Mouse (Mus musculus): ENCODE measurements around the gene Mrln. TPM values are rescaled to one million over a fixed set of nuclear protein-coding genes. Genes with fewer than 3 reads are reported as not detected.
A peak's percentile ranks its signal among the peaks of the same experiment; 100 is the strongest.

Mrln gene
- polyA plus RNA-seq, 1 experiment from 2014 or later, result 0.49 TPM

- ATAC-seq (replicated peaks; ENCODE audit: insufficient number of reproducible peaks, low FRiP score, low TSS enrichment), result no peak
- 46% methylated on average over 11 of the region's 11 CpGs for WGBS (ENCODE audit: insufficient replicate concordance)
- Histone ChIP-seq H3K9ac (ENCODE audit: low read depth, low read length) (no peak overlapping the region), H3K27me3 (ENCODE audit: control insufficient read depth, insufficient read depth, low read length) (no peaks in the 10 kb centered on the region), H3K4me2 (no peak overlapping the region), H3K9me3 (replicated peaks; ENCODE audit: control insufficient read depth, low read length) (no peaks in the 10 kb centered on the region), H3K27ac (ENCODE audit: low read depth, low read length) (no peak overlapping the region), H3K36me3 (ENCODE audit: control insufficient read depth, insufficient read depth, low read length) (peaks cover 13% of the 10 kb centered on the region), H3K4me3 (ENCODE audit: low read depth, low read length) (no peak overlapping the region), H3K4me1 (ENCODE audit: control insufficient read depth, insufficient read depth, low read length) (peaks cover 45% of the 10 kb centered on the region)
Measured at GRCm38 (mm10) chr10:70167625-70168024, 36.8 kb upstream of the Mrln start.

DNA sequence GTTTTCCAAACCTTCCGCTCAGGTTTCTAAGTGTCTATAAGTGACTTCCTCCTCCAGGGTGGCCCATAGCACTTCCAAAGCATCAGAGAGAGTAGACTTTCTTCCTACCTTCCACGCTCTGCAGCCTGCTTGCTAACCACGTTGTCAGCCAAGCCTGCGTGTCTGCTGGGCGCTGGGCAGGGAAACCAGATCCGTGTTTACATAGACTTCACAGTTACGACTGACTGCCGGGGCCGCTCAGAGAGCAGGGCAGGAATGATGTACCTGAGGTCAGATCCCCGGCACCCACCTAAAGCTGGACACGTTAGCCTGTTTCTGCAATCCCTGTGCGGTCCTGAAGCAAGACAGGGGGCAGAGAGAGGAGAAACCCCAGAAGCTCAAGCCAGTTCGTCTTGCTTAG lies 36.1 kb upstream of the Mrln start:
- no peak overlapping the region for H3K4me3 ChIP-seq (ENCODE audit: low read depth, low read length)
- no peak for ATAC-seq (replicated peaks; ENCODE audit: insufficient number of reproducible peaks, low FRiP score, low TSS enrichment)
- H3K9me3 ChIP-seq (replicated peaks; ENCODE audit: control insufficient read depth, low read length), result no peaks in the 10 kb centered on the region
- H3K9ac ChIP-seq (ENCODE audit: low read depth, low read length), result no peak overlapping the region
- 0 out of 2 replicates have a peak overlapping the region, but pooled peaks have one; percentile 37 for H3K27ac ChIP-seq (ENCODE audit: low read depth, low read length)
- 74% methylated on average over 13 of the region's 13 CpGs for WGBS (ENCODE audit: insufficient replicate concordance)
- H3K27me3 ChIP-seq (ENCODE audit: control insufficient read depth, insufficient read depth, low read length), result no peaks in the 10 kb centered on the region
- no peak overlapping the region for H3K4me2 ChIP-seq
- H3K4me1 ChIP-seq (ENCODE audit: control insufficient read depth, insufficient read depth, low read length), result peaks cover 45% of the 10 kb centered on the region
- H3K36me3 ChIP-seq (ENCODE audit: control insufficient read depth, insufficient read depth, low read length), result peaks cover 13% of the 10 kb centered on the region

GRCm38 (mm10) chr10:70169044-70169443 lies 35.4 kb upstream of the Mrln start:
- Histone ChIP-seq H3K27ac (ENCODE audit: low read depth, low read length) (no peak overlapping the region), H3K36me3 (ENCODE audit: control insufficient read depth, insufficient read depth, low read length) (peaks cover 13% of the 10 kb centered on the region), H3K9me3 (replicated peaks; ENCODE audit: control insufficient read depth, low read length) (no peaks in the 10 kb centered on the region), H3K4me1 (ENCODE audit: control insufficient read depth, insufficient read depth, low read length) (peaks cover 45% of the 10 kb centered on the region), H3K4me2 (no peak overlapping the region), H3K4me3 (ENCODE audit: low read depth, low read length) (no peak overlapping the region), H3K9ac (ENCODE audit: low read depth, low read length) (no peak overlapping the region), H3K27me3 (ENCODE audit: control insufficient read depth, insufficient read depth, low read length) (no peaks in the 10 kb centered on the region)
- ATAC-seq (replicated peaks; ENCODE audit: insufficient number of reproducible peaks, low FRiP score, low TSS enrichment), result no peak
- 55% methylated on average over 18 of the region's 18 CpGs for WGBS (ENCODE audit: insufficient replicate concordance)

DNA sequence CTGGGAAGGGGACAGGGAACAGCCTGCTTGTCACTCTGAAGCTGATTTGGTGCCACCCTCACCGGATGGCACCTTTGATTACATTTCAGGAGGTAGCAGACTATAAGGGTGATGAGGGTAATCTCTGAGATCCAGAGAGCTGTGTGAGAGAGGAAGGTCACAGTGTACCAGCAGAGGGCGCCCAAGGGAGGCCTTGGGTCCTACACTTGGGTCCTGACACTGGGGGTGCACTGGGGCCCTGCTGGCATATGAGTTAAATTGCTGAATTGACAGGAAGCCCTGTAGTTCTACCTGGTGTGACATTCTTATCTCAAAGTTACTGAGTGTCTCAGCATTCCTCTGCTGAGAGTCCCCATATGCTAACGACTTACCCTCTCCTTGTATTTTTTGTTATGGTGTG lies 31.1 kb upstream of the Mrln start:
- Histone ChIP-seq H3K4me1 (ENCODE audit: control insufficient read depth, insufficient read depth, low read length) (peaks cover 16% of the 10 kb centered on the region), H3K4me3 (ENCODE audit: low read depth, low read length) (no peak overlapping the region), H3K36me3 (ENCODE audit: control insufficient read depth, insufficient read depth, low read length) (peaks cover 16% of the 10 kb centered on the region), H3K4me2 (no peak overlapping the region), H3K27ac (ENCODE audit: low read depth, low read length) (no peak overlapping the region), H3K9ac (ENCODE audit: low read depth, low read length) (no peak overlapping the region), H3K27me3 (ENCODE audit: control insufficient read depth, insufficient read depth, low read length) (no peaks in the 10 kb centered on the region), H3K9me3 (replicated peaks; ENCODE audit: control insufficient read depth, low read length) (no peaks in the 10 kb centered on the region)
- ATAC-seq (replicated peaks; ENCODE audit: insufficient number of reproducible peaks, low FRiP score, low TSS enrichment), result no peak
- 48% methylated on average over 3 of the region's 3 CpGs for WGBS (ENCODE audit: insufficient replicate concordance)

DNA sequence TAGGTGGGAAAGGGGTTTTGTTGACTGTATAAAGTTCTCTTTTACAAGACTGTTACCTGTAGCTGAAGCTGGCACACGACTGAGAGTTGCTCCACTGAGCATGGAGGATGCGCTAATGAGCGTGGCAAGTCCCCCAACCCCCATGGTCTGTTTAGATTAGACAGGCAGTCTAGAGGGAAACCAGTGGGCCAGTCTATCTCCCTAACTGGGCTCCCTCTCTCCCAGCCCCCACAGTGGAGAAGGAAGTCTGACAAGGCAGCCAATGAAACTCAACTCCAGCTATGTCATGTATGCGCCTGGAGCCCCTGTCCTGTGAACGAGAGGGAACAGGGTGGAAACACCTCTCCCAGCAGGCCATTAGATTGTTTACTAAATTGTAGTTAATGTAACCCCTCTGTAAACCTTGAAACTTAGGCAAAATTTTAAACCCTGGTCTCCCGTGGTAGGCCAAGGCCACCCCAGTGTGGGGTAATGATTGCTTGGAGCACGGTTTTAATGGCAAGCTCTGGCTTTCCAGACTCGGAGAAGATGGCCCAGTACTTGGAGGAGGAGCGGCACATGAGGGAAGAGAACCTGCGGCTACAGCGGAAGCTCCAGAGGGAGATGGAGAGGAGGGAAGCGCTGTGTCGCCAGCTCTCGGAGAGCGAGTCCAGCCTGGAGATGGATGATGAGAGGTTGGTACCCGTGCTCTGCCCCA lies 29.8 kb upstream of the Mrln start:
- no peak for ATAC-seq (replicated peaks; ENCODE audit: insufficient number of reproducible peaks, low FRiP score, low TSS enrichment)
- H3K4me3 ChIP-seq (ENCODE audit: low read depth, low read length), result no peak overlapping the region
- H3K4me1 ChIP-seq (ENCODE audit: control insufficient read depth, insufficient read depth, low read length), result 0 out of 2 replicates have a peak, but pooled peaks cover 4% of the 10 kb centered on the region
- H3K4me2 ChIP-seq, result no peak overlapping the region
- no peak overlapping the region for H3K27ac ChIP-seq (ENCODE audit: low read depth, low read length)
- no peaks in the 10 kb centered on the region for H3K27me3 ChIP-seq (ENCODE audit: control insufficient read depth, insufficient read depth, low read length)
- H3K9ac ChIP-seq (ENCODE audit: low read depth, low read length), result no peak overlapping the region
- peaks cover 16% of the 10 kb centered on the region for H3K36me3 ChIP-seq (ENCODE audit: control insufficient read depth, insufficient read depth, low read length)
- WGBS (ENCODE audit: insufficient replicate concordance), result 77% methylated on average over 16 of the region's 16 CpGs
- no peaks in the 10 kb centered on the region for H3K9me3 ChIP-seq (replicated peaks; ENCODE audit: control insufficient read depth, low read length)

- peaks cover 3% of the 10 kb centered on the region; the same call in 1 of the 2 replicates for H3K4me1 ChIP-seq (ENCODE audit: control insufficient read depth, insufficient read depth, low read length)
- H3K9me3 ChIP-seq (replicated peaks; ENCODE audit: control insufficient read depth, low read length), result no peaks in the 10 kb centered on the region
- no peak overlapping the region for H3K4me2 ChIP-seq
- WGBS (ENCODE audit: insufficient replicate concordance), result 86% methylated on average over 9 of the region's 9 CpGs
- no peak overlapping the region for H3K4me3 ChIP-seq (ENCODE audit: low read depth, low read length)
- H3K36me3 ChIP-seq (ENCODE audit: control insufficient read depth, insufficient read depth, low read length), result 0 out of 2 replicates have a peak, but pooled peaks cover 4% of the 10 kb centered on the region
- no peak overlapping the region for H3K9ac ChIP-seq (ENCODE audit: low read depth, low read length)
- no peaks in the 10 kb centered on the region for H3K27me3 ChIP-seq (ENCODE audit: control insufficient read depth, insufficient read depth, low read length)
- ATAC-seq (replicated peaks; ENCODE audit: insufficient number of reproducible peaks, low FRiP score, low TSS enrichment), result no peak
- H3K27ac ChIP-seq (ENCODE audit: low read depth, low read length), result no peak overlapping the region
Measured at GRCm38 (mm10) chr10:70180727-70181126, 23.7 kb upstream of the Mrln start.

GRCm38 (mm10) chr10:70181279-70181972 lies 23.0 kb upstream of the Mrln start:
- no peak for ATAC-seq (replicated peaks; ENCODE audit: insufficient number of reproducible peaks, low FRiP score, low TSS enrichment)
- Histone ChIP-seq H3K4me3 (ENCODE audit: low read depth, low read length) (no peak overlapping the region), H3K9ac (ENCODE audit: low read depth, low read length) (no peak overlapping the region), H3K27ac (ENCODE audit: low read depth, low read length) (no peak overlapping the region), H3K9me3 (replicated peaks; ENCODE audit: control insufficient read depth, low read length) (no peaks in the 10 kb centered on the region), H3K27me3 (ENCODE audit: control insufficient read depth, insufficient read depth, low read length) (no peaks in the 10 kb centered on the region), H3K4me2 (no peak overlapping the region), H3K36me3 (ENCODE audit: control insufficient read depth, insufficient read depth, low read length) (0 out of 2 replicates have a peak, but pooled peaks cover 4% of the 10 kb centered on the region), H3K4me1 (ENCODE audit: control insufficient read depth, insufficient read depth, low read length) (peaks cover 3% of the 10 kb centered on the region; the same call in 1 of the 2 replicates)
- 82% methylated on average over 11 of the region's 11 CpGs for WGBS (ENCODE audit: insufficient replicate concordance)

- no peak overlapping the region for H3K4me2 ChIP-seq
- no peak overlapping the region for H3K27ac ChIP-seq (ENCODE audit: low read depth, low read length)
- H3K27me3 ChIP-seq (ENCODE audit: control insufficient read depth, insufficient read depth, low read length), result no peaks in the 10 kb centered on the region
- H3K4me1 ChIP-seq (ENCODE audit: control insufficient read depth, insufficient read depth, low read length), result peaks cover 3% of the 10 kb centered on the region; the same call in 1 of the 2 replicates
- no peak for ATAC-seq (replicated peaks; ENCODE audit: insufficient number of reproducible peaks, low FRiP score, low TSS enrichment)
- peaks cover 9% of the 10 kb centered on the region for H3K36me3 ChIP-seq (ENCODE audit: control insufficient read depth, insufficient read depth, low read length)
- no peaks in the 10 kb centered on the region for H3K9me3 ChIP-seq (replicated peaks; ENCODE audit: control insufficient read depth, low read length)
- no peak overlapping the region for H3K9ac ChIP-seq (ENCODE audit: low read depth, low read length)
- 68% methylated on average over 15 of the region's 15 CpGs for WGBS (ENCODE audit: insufficient replicate concordance)
- H3K4me3 ChIP-seq (ENCODE audit: low read depth, low read length), result no peak overlapping the region
Measured at GRCm38 (mm10) chr10:70183210-70184080, 21.0 kb upstream of the Mrln start.

Data from heart, embryonic 11.5 days (tissue).